Mouse (Mus musculus) brain, embryonic 14.5 days (tissue): ENCODE results near the gene Bak1. TPM values are rescaled to one million over a fixed set of nuclear protein-coding genes. Genes with fewer than 3 reads are reported as not detected.

Experiments used
- DNase-seq: peaks from one replicate; pipeline ENCODE4 v3.0.0-alpha.2; 2011; ENCODE audit warnings: low read depth
- CTCF ChIP-seq: fragments of 200-500 bp; IDR thresholded peaks from 2 replicates; pipeline ENCODE4 v1.5.1; 2012; ENCODE audit warnings: inconsistent platforms, mild to moderate bottlenecking, moderate library complexity, borderline replicate concordance; ENCODE audit not compliant: insufficient read depth, insufficient read length; ENCODE audit errors: extremely low read depth
- POLR2A ChIP-seq: fragments of 200-500 bp; IDR thresholded peaks from 2 replicates; pipeline ENCODE4 v1.6.1; 2012; ENCODE audit warnings: mild to moderate bottlenecking, inconsistent platforms, borderline replicate concordance; ENCODE audit not compliant: poor library complexity, insufficient read depth, insufficient read length, severe bottlenecking; ENCODE audit errors: extremely low read depth
- polyA plus RNA-seq: library from polyadenylated mRNA; depleted of rRNA; stranded (reverse); fragments of >200 nt; gene quantifications from 2 replicates; pipeline ENCODE4 v1.2.3, GENCODE M21; 2012

The Bak1 gene
- polyA plus RNA-seq, 1 experiment, result 35.1 TPM

GRCm38 (mm10) chr17:27066065-27066464 is 37.3 kb upstream of the Bak1 start:
- no peak for DNase-seq
- TF ChIP-seq POLR2A (no peak), CTCF (no peak)

GRCm38 (mm10) chr17:27064195-27064594 is 35.4 kb upstream of the Bak1 start:
- TF ChIP-seq CTCF, result no peak
- no peak for DNase-seq

GRCm38 (mm10) chr17:27063717-27064116 is 34.9 kb upstream of the Bak1 start:
- TF ChIP-seq CTCF, result no peak
- TF ChIP-seq POLR2A, result no peak
- no peak for DNase-seq

GRCm38 (mm10) chr17:27062684-27063083 is 33.9 kb upstream of the Bak1 start:
- TF ChIP-seq CTCF (no peak), POLR2A (no peak)
- no peak for DNase-seq

GRCm38 (mm10) chr17:27061727-27062126 is 32.9 kb upstream of the Bak1 start:
- TF ChIP-seq POLR2A (no peak), CTCF (no peak)
- DNase-seq, result no peak

- TF ChIP-seq CTCF, result no peak
- TF ChIP-seq POLR2A, result no peak
These were observed 31.9 kb upstream of the Bak1 start for GRCm38 (mm10) chr17:27060698-27061097.

GRCm38 (mm10) chr17:27057517-27058055 is 28.8 kb upstream of the Bak1 start:
- no peak for TF ChIP-seq POLR2A
- TF ChIP-seq CTCF, result no peak
- DNase-seq, result no peak

More at GRCm38 (mm10) chr17:27060698-27061097, 31.9 kb upstream of the Bak1 start:
- DNase-seq, result no peak

- peak; percentile 36 for DNase-seq
These were observed 28.2 kb upstream of the Bak1 start, which contains the start of gene Itpr3 for GRCm38 (mm10) chr17:27056812-27057516. Gene Itpr3 (plus strand): TSS chr17:27057304.

GRCm38 (mm10) chr17:27056170-27056569 is 27.4 kb upstream of the Bak1 start:
- peak; percentile 32 for DNase-seq
- TF ChIP-seq CTCF (no peak), POLR2A (no peak)

More at GRCm38 (mm10) chr17:27056812-27057516, 28.2 kb upstream of the Bak1 start, which contains the start of gene Itpr3:
- TF ChIP-seq POLR2A (no peak), CTCF (no peak)

- no peak for DNase-seq
- TF ChIP-seq CTCF (no peak), POLR2A (no peak)
These were observed 22.7 kb upstream of the Bak1 start for GRCm38 (mm10) chr17:27051514-27051913.

GRCm38 (mm10) chr17:27050853-27051252 is 22.0 kb upstream of the Bak1 start:
- DNase-seq, result no peak
- TF ChIP-seq CTCF, result no peak
